Mouse (Mus musculus) kidney, embryonic 15.5 days (tissue): ENCODE data around the gene Kif17. TPM values are rescaled to one million over a fixed set of nuclear protein-coding genes. Genes with fewer than 3 reads are reported as not detected.
A peak's percentile ranks its signal among the peaks of the same experiment; 100 is the strongest.

Source experiments
- ATAC-seq: fragments of 200-750 bp; cut with Nextera tagmentation; replicated peaks from 2 replicates; pipeline ENCODE4 v1.8.0; 2017; ENCODE audit warnings: moderate TSS enrichment; ENCODE audit not compliant: low FRiP score
- H3K27ac ChIP-seq: fragments of 300-500 bp; sonication (generic); 2 replicates; pipeline ENCODE4 v1.5.1; 2015; ENCODE audit warnings: mild to moderate bottlenecking, inconsistent platforms
- H3K27me3 ChIP-seq: fragments of 300-500 bp; sonication (generic); 2 replicates; pipeline ENCODE4 v1.6.1; 2015; ENCODE audit warnings: inconsistent platforms
- H3K36me3 ChIP-seq: fragments of 300-500 bp; sonication (generic); 2 replicates; pipeline ENCODE4 v1.6.1; 2015; ENCODE audit warnings: inconsistent platforms
- H3K4me1 ChIP-seq: fragments of 300-500 bp; sonication (generic); 2 replicates; pipeline ENCODE4 v1.6.1; 2015; ENCODE audit warnings: inconsistent platforms
- H3K4me2 ChIP-seq: fragments of 300-500 bp; sonication (generic); 2 replicates; pipeline ENCODE4 v1.6.1; 2015; ENCODE audit warnings: moderate library complexity, mild to moderate bottlenecking, inconsistent platforms
- H3K4me3 ChIP-seq: fragments of 300-500 bp; sonication (generic); replicated peaks from 2 replicates; pipeline ENCODE4 v1.5.1; 2015; ENCODE audit warnings: mild to moderate bottlenecking, inconsistent platforms
- H3K9ac ChIP-seq: fragments of 300-500 bp; sonication (generic); 2 replicates; pipeline ENCODE4 v1.6.1; 2015; ENCODE audit warnings: mild to moderate bottlenecking, inconsistent platforms
- H3K9me3 ChIP-seq: fragments of 300-500 bp; sonication (generic); replicated peaks from 2 replicates; pipeline ENCODE4 v1.6.1; 2016; ENCODE audit warnings: inconsistent platforms
- WGBS: fragments of 180-500 bp; shearing (Covaris S2); methylation state at CpG from one replicate; pipeline ENCODE4 v1.1.7; 2015; ENCODE audit warnings: mixed read lengths; 5-methylcytosine and 5-hydroxymethylcytosine counted together
- polyA plus RNA-seq: library from polyadenylated mRNA; unstranded; fragments of >200 nt; fragmentation: Nextera tagmentation; extraction: Ambion mirVana; gene quantifications from 2 replicates; pipeline ENCODE4 v1.2.1, GENCODE M21; 2015

The Kif17 gene
- polyA plus RNA-seq, 1 experiment from 2014 or later: 2.0 TPM

DNA sequence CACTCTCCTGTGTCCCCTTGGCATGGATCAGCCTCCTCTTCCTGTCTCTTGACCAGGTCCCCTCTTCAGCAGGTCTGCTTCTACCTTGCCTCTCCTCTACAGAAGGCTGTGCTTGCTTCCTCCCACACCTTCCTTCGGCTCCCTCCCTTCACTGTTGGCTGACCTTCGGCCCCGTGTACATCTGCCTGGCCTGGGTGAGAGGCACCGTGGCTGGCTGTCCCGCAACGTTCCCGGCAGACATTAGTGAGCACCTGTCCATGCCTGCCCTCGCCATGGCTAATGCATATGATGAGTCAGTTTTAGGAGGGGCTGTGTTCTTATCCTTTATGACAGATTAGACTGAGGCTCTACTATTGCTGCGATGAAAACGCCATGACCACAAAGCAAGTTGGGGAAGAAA lies 17.6 kb downstream of the Kif17 start:
- H3K36me3 ChIP-seq: no peaks in the 10 kb centered on the region
- peaks cover 1% of the 10 kb centered on the region for H3K4me1 ChIP-seq
- H3K9ac ChIP-seq: no peak overlapping the region
- no peak overlapping the region for H3K4me2 ChIP-seq
- no peak overlapping the region for H3K27ac ChIP-seq
- peaks cover 21% of the 10 kb centered on the region; the same call in 1 of the 2 replicates for H3K27me3 ChIP-seq
- 83% methylated on average over 10 of the region's 10 CpGs for WGBS
- ATAC-seq: no peak
- H3K9me3 ChIP-seq: no peaks in the 10 kb centered on the region
- no peak overlapping the region for H3K4me3 ChIP-seq

DNA sequence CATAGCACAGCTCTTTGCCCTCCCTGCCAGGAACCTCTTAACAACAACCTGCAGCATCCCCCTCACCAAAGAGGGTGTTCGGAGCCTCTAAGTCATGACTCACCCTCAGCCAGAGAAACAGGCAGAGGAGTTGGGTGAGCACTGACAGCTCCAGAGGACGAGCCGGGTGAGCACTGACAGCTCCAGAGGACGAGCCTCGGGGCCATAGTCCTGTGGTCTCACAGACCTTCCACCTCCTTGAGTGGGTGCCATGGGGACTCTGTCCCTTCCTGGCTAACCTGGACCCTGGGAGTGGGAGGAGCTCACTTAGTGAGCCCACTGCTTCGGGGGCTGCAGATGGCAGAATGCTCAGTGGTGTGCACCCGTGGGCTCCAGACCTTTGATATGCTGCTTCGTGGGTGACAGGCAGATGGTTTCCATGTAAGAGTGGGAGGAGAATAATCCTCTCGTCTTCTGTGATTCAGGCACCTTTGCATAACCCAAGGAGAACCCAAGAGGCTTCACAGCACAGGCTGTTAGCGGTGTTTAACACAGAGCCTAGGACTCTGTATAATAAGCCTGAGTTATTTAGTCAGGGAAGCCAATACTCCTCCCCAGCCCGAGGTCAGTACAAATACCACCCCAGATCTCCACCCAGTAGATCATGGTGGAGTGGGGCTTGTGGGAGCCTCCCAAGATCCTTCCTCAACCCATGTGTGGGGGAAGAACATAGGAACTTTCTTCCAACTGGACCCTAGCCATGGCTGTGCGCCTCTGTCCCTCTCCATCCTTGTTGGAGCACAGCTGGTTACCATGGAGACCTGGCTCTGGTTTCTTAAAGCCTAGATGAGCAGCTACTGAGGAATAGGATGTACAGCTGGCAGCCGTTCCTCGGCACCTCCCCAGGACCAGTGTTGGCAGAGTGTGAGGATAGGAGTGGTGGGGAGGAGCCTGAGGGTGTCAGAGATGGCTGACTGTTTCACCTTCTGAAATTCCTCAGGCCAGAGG lies 22.1 kb downstream of the Kif17 start:
- Histone ChIP-seq H3K36me3 (no peaks in the 10 kb centered on the region), H3K9ac (no peak overlapping the region), H3K4me3 (no peak overlapping the region), H3K27me3 (peaks cover 3% of the 10 kb centered on the region; the same call in 1 of the 2 replicates), H3K9me3 (no peaks in the 10 kb centered on the region), H3K27ac (no peak overlapping the region), H3K4me1 (no peaks in the 10 kb centered on the region), H3K4me2 (no peak overlapping the region)
- 0 out of 2 replicates have a peak, but pooled peaks have one; percentile 46 for ATAC-seq
- WGBS: 64% methylated on average over 14 of the region's 14 CpGs

DNA sequence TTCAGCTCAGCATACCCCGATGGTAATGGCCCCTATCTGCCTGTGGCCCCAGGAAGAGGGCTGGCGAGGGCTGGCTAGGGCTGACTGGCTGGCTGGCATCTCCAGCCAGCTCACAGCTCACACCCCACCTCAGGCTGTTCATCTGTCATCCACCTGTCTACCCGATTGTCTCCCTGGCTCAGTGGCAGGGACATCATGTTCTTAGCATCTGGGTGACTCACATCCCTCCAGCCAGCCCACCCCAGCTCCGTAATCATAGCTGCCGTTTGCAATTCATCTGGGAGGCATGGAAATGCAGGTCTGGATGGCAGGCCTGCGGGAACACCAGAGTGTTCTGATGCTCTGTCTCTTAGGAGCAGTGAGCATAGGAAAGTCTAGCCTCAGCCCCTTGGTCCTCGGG lies 28.1 kb downstream of the Kif17 start:
- no peak for ATAC-seq
- H3K9ac ChIP-seq: no peak overlapping the region
- H3K27ac ChIP-seq: no peak overlapping the region
- WGBS: 60% methylated on average over 7 of the region's 7 CpGs
- H3K4me1 ChIP-seq: no peaks in the 10 kb centered on the region
- H3K27me3 ChIP-seq: no peaks in the 10 kb centered on the region
- H3K36me3 ChIP-seq: no peaks in the 10 kb centered on the region
- H3K4me2 ChIP-seq: no peak overlapping the region
- H3K9me3 ChIP-seq: no peaks in the 10 kb centered on the region
- no peak overlapping the region for H3K4me3 ChIP-seq

DNA sequence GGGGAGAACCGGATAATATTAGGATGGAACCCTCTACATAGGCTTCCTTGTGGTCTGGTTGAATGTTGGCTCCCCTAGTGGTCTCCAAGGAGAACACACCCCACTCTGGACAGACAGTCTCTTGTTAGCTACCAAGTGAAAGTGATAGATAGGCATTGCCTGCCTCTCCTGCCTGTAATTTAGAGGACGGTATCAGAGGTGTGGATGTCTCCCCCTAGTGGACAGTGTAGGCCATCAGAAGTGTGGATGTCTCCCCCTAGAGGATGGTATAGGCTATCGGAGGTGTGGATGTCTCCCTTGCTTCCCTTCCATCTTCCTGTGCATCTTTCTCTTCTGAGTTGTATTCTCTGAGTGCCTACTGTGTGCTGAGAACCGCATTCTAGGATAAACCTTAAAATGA lies 32.6 kb downstream of the Kif17 start:
- 29% methylated on average over 4 of the region's 4 CpGs for WGBS
- Histone ChIP-seq H3K4me3 (no peak overlapping the region), H3K4me2 (no peak overlapping the region), H3K4me1 (no peaks in the 10 kb centered on the region), H3K27ac (no peak overlapping the region), H3K9ac (no peak overlapping the region), H3K9me3 (no peaks in the 10 kb centered on the region), H3K36me3 (no peaks in the 10 kb centered on the region), H3K27me3 (no peaks in the 10 kb centered on the region)
- ATAC-seq: peak; percentile 70

DNA sequence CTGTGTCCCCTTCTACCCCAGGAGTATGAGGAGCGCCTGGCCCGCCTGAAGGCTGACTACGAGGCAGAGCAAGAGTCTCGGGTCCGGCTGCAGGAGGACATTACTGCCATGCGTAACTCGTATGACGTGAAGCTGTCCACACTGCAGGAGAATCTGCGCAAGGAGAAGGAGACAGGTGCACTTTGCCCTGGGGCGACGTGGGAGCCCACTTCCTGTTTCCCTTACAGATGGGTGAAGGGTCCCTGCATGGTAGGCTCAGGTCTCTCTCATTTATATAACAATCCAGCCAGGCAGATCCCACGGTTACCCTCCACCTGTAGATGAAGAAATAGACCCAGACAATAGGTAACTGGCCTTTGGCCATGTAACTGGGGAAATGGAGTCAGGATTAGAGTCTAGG lies 36.2 kb downstream of the Kif17 start:
- no peaks in the 10 kb centered on the region for H3K27me3 ChIP-seq
- no peak overlapping the region for H3K4me2 ChIP-seq
- H3K4me1 ChIP-seq: peaks cover 2% of the 10 kb centered on the region; the same call in 1 of the 2 replicates
- ATAC-seq: no peak
- no peak overlapping the region for H3K27ac ChIP-seq
- no peaks in the 10 kb centered on the region for H3K9me3 ChIP-seq
- H3K36me3 ChIP-seq: no peaks in the 10 kb centered on the region
- no peak overlapping the region for H3K9ac ChIP-seq
- 81% methylated on average over 12 of the region's 12 CpGs for WGBS
- no peak overlapping the region for H3K4me3 ChIP-seq

DNA sequence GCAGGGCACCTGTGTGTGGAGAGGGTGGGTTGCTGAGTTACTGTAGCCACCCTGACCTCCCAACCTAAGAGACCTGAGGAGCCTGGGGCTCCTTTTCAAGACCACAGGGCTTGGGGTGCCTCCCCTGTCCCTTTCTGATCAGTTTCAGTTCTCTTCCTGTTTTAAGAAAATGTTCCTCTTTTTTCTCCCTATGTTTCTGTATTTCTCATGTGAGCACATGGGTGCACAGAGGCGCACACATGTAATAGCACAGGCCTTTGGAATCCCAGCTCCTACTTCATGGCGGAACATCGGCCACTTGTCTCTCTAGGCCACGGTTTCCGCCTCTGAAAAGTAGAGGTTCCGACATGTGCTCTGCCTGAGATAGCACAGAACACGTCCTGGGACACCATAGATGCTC lies 38.5 kb downstream of the Kif17 start:
- no peaks in the 10 kb centered on the region for H3K36me3 ChIP-seq
- H3K27ac ChIP-seq: no peak overlapping the region
- no peaks in the 10 kb centered on the region for H3K9me3 ChIP-seq
- ATAC-seq: no peak
- no peak overlapping the region for H3K9ac ChIP-seq
- WGBS: 89% methylated on average over 7 of the region's 7 CpGs
- peaks cover 11% of the 10 kb centered on the region; the same call in 1 of the 2 replicates for H3K4me1 ChIP-seq
- no peak overlapping the region for H3K4me2 ChIP-seq
- no peaks in the 10 kb centered on the region for H3K27me3 ChIP-seq
- H3K4me3 ChIP-seq: no peak overlapping the region

DNA sequence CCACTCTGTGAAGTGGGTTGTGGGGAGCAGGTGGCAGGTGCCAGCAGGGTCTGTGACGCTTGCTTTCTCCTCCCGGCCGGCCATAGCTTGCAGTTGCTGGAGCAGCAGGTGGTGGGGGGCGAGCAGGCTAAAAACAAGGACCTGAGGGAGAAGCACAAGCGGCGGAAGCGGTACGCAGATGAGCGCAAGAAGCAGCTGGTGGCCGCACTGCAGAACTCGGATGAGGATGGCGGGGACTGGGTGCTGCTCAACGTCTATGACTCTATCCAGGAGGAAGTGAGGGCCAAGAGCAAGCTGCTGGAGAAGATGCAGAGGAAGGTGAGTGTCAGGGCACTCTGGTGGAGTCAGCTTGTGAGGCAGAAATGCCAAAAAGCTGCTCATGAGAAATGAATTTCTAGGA lies 41.8 kb downstream of the Kif17 start:
- H3K27ac ChIP-seq: peak overlapping the region; percentile 45; the same call in 1 of the 2 replicates
- WGBS: 89% methylated on average over 13 of the region's 13 CpGs
- ATAC-seq: no peak
- H3K4me3 ChIP-seq: no peak overlapping the region
- H3K4me1 ChIP-seq: peaks cover 11% of the 10 kb centered on the region; the same call in 1 of the 2 replicates
- H3K27me3 ChIP-seq: no peaks in the 10 kb centered on the region
- H3K4me2 ChIP-seq: no peak overlapping the region
- H3K36me3 ChIP-seq: no peaks in the 10 kb centered on the region
- no peaks in the 10 kb centered on the region for H3K9me3 ChIP-seq
- H3K9ac ChIP-seq: no peak overlapping the region

DNA sequence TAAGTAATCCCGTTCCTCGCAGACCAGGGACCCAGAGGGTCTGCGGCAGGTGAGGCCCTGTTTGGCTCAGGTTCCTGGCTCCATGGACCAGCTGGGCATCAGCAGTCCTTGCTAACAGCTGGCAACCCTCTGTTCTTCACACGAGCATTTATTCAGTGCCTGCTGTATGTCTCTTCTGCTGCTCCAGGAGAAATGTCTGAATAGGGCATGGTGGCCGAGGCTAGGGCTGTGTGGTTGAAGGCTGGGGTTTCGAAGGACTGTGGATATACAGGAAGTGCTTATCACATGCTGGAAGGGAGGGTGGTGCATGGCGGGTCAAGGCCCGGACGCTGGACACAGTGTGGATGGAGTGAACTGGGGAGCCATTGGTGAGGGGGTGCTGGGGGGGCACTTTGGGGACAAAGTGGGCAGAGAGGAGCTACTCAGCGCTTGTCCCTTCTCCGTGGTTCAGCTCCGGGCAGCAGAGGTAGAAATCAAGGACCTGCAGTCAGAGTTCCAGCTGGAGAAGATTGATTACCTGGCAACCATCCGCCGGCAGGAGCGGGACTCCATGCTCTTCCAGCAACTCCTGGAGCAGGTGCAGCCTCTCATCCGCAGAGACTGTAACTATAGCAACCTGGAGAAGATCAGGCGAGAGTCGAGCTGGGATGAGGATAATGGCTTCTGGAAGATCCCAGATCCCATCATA lies 43.2 kb downstream of the Kif17 start:
- Histone ChIP-seq H3K4me3 (no peak overlapping the region), H3K36me3 (no peaks in the 10 kb centered on the region), H3K27ac (no peak overlapping the region), H3K4me1 (peaks cover 11% of the 10 kb centered on the region; the same call in 1 of the 2 replicates), H3K4me2 (no peak overlapping the region), H3K9ac (no peak overlapping the region), H3K27me3 (no peaks in the 10 kb centered on the region), H3K9me3 (no peaks in the 10 kb centered on the region)
- 70% methylated on average over 18 of the region's 18 CpGs for WGBS
- no peak for ATAC-seq

DNA sequence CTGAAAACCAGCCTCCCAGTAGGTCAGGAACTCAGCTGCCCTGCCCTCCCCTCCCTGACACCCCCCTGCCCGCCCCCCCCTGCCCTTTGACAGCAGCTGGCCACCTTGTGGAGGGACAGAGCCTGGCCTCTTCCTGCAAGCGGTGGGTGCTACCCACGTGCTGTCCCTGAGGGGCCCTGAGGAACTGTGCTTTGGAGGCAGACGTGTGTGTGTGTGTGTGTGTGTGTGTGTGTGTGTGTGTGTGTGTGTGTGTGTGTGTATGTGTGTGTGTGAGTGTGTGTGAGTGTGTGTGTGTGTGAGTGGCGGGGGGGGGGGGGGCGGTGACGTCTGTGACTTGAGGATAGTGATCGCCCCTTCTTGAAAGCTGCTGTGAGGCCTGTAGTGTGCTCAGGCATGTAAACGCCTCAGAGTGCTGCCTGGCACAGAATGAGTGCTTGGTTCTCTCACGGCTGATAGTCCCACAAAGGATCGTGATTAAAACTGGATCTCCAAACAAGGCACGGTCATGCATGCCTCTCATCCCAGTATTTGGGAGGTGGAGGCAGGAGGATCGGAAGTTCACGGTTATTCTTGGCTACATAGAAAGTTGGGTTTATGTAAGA lies 43.8 kb downstream of the Kif17 start:
- Histone ChIP-seq H3K27ac (no peak overlapping the region), H3K4me2 (no peak overlapping the region), H3K9me3 (no peaks in the 10 kb centered on the region), H3K36me3 (no peaks in the 10 kb centered on the region), H3K4me3 (no peak overlapping the region), H3K9ac (no peak overlapping the region), H3K27me3 (no peaks in the 10 kb centered on the region), H3K4me1 (peaks cover 11% of the 10 kb centered on the region; the same call in 1 of the 2 replicates)
- 81% methylated on average over 12 of the region's 14 CpGs for WGBS
- no peak for ATAC-seq

DNA sequence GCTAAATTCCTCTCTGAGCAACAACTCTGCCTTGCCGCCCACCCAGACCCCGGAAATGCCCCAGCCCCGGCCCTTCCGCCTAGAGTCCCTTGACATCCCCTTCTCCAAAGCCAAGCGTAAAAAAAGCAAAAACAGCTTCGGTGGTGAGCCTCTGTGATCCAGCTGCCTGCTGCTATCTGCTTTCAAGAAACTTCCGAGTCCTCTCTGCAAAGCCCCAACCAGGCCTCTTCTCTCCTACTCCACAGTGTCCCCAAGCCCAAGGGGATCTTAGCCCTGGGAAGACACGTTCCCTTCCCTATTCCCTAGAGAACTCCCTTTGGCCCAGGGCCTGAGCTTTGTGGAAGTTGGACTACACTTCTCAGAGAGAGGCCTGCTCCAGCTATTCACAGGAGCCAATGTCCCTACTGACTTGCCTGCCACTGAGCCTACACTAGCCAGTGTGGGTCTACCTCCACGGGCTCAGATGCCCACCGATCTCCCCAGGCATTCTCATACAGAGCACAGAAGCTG lies 51.1 kb downstream of the Kif17 start:
- Histone ChIP-seq H3K27me3 (no peaks in the 10 kb centered on the region), H3K9ac (no peak overlapping the region), H3K9me3 (no peaks in the 10 kb centered on the region), H3K4me3 (no peak overlapping the region), H3K4me1 (peaks cover 24% of the 10 kb centered on the region), H3K27ac (no peak overlapping the region), H3K36me3 (no peaks in the 10 kb centered on the region), H3K4me2 (no peak overlapping the region)
- ATAC-seq: no peak
- 77% methylated on average over 10 of the region's 10 CpGs for WGBS

DNA sequence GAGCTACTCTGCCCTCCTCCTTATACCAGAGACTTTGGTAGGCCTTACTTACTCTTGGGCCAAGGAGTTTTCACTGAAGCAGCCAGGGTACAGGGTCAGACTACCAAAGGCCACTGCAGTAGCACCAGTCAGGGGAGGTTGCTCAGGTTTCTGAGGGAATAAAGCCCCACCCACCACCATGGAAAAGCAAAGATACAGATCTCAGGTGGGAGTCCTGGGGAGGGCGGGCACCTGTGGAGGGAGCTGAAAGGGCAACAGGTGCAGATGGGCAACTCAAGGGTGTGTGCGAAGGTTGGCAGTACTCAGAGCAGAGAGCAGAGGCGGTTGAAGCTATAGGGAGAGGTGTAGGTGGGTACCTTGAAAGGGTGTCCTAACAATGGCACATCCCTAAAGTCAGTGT lies 52.8 kb downstream of the Kif17 start:
- Histone ChIP-seq H3K9ac (no peak overlapping the region), H3K4me1 (peaks cover 34% of the 10 kb centered on the region), H3K36me3 (peaks cover 17% of the 10 kb centered on the region), H3K27ac (no peak overlapping the region), H3K4me2 (peak overlapping the region; percentile 89; the same call in 1 of the 2 replicates), H3K9me3 (no peaks in the 10 kb centered on the region), H3K27me3 (no peaks in the 10 kb centered on the region), H3K4me3 (peak overlapping the region; percentile 99; the same call in 1 of the 2 replicates)
- no peak for ATAC-seq
- 91% methylated on average over 3 of the region's 3 CpGs for WGBS
